22 mouse cellular contexts compared by ENCODE assay signal in the genomic region with DNA sequence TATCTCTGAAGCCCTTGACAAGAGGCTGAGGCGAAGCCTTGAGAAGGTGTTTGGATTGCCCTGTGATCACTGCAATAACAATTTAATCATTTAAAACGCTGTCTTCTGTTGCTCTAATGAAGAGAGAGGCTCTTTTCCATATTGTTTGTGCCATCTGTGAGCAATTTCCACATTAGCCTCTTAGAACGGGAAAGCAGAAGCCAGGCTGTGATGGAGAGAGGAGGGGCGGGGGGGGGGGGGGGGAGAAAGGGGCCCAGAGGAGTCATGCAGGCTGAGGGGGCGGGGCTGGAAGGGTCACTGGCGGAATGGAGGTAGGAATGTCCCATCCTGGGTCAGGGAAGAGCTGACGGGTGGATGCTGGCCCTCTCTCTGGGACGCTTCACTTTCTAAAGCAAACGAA.
A peak's percentile ranks its signal among the peaks of the same experiment; 100 is the strongest.
DNase-seq lines count a peak whose midpoint lies in the region; ATAC-seq and TF ChIP-seq lines count a peak whose summit lies in the region.
"Had no signal": no experiment of that assay in that cellular context is flagged by ENCODE, and none has a peak within 500 bp of the region (broad histone marks: within the 10 kb centered on the region; RNA-seq: fewer than 3 reads in every experiment).

No protein-coding gene starts in this region.

- peak overlapping the region; percentile 23; the same call in 1 of the 2 replicates for H3K27ac ChIP-seq in hindbrain, embryonic 13.5 days
- no peak overlapping the region for H3K27ac ChIP-seq in hindbrain, postnatal 0 days
- H3K27ac ChIP-seq in embryonic facial prominence, embryonic 10.5 days (replicated peaks): peak overlapping the region; percentile 66
- no peak overlapping the region for H3K27ac ChIP-seq in limb, embryonic 10.5 days
- no peak overlapping the region for H3K27ac ChIP-seq in intestine, embryonic 15.5 days
- H3K27ac ChIP-seq: forebrain, embryonic 15.5 days; liver, embryonic 14.5 days; lung, embryonic 15.5 days; midbrain, embryonic 10.5 days; stomach, embryonic 15.5 days had no signal

- 0 out of 2 replicates have a peak, but pooled peaks cover 4% of the 10 kb centered on the region for H3K27me3 ChIP-seq in hindbrain, embryonic 13.5 days
- no peaks in the 10 kb centered on the region for H3K27me3 ChIP-seq in hindbrain, postnatal 0 days (ENCODE audit: insufficient read depth, low read length)
- H3K27me3 ChIP-seq in embryonic facial prominence, embryonic 10.5 days (replicated peaks; ENCODE audit: low read depth, poor library complexity, severe bottlenecking): peaks cover 8% of the 10 kb centered on the region; the same call in 1 of the 2 replicates
- H3K27me3 ChIP-seq in limb, embryonic 10.5 days (ENCODE audit: low read depth, poor library complexity, severe bottlenecking): peaks cover 16% of the 10 kb centered on the region; the same call in 1 of the 2 replicates
- H3K27me3 ChIP-seq in intestine, embryonic 15.5 days (replicated peaks): no peaks in the 10 kb centered on the region
- H3K27me3 ChIP-seq: lung, embryonic 15.5 days; stomach, embryonic 15.5 days had no signal

- no peak overlapping the region for H3K4me2 ChIP-seq in hindbrain, embryonic 13.5 days
- H3K4me2 ChIP-seq in hindbrain, postnatal 0 days (ENCODE audit: low read depth, low read length): no peak overlapping the region
- H3K4me2 ChIP-seq in intestine, embryonic 15.5 days (replicated peaks): no peak overlapping the region
- H3K4me2 ChIP-seq: forebrain, embryonic 15.5 days; heart, embryonic 11.5 days; lung, embryonic 15.5 days; stomach, embryonic 15.5 days had no signal

- no peak overlapping the region for H3K4me3 ChIP-seq in hindbrain, embryonic 13.5 days
- no peak overlapping the region for H3K4me3 ChIP-seq in hindbrain, postnatal 0 days (ENCODE audit: low read length)
- H3K4me3 ChIP-seq in embryonic facial prominence, embryonic 10.5 days: no peak overlapping the region
- no peak overlapping the region for H3K4me3 ChIP-seq in limb, embryonic 10.5 days
- H3K4me3 ChIP-seq in intestine, embryonic 15.5 days (replicated peaks): no peak overlapping the region
- H3K4me3 ChIP-seq: erythroblast, embryonic 14.5 days; forebrain, embryonic 15.5 days; lung, embryonic 15.5 days; midbrain, embryonic 10.5 days; stomach, embryonic 15.5 days had no signal

- H3K36me3 ChIP-seq in hindbrain, embryonic 13.5 days: no peaks in the 10 kb centered on the region
- H3K36me3 ChIP-seq in hindbrain, postnatal 0 days (ENCODE audit: insufficient read depth, low read length): no peaks in the 10 kb centered on the region
- no peaks in the 10 kb centered on the region for H3K36me3 ChIP-seq in embryonic facial prominence, embryonic 10.5 days (replicated peaks)
- H3K36me3 ChIP-seq in limb, embryonic 10.5 days: no peaks in the 10 kb centered on the region
- no peaks in the 10 kb centered on the region for H3K36me3 ChIP-seq in intestine, embryonic 15.5 days
- H3K36me3 ChIP-seq: forebrain, embryonic 15.5 days; lung, embryonic 15.5 days; midbrain, embryonic 10.5 days; stomach, embryonic 15.5 days had no signal

- peaks cover 29% of the 10 kb centered on the region for H3K4me1 ChIP-seq in hindbrain, embryonic 13.5 days (replicated peaks)
- H3K4me1 ChIP-seq in hindbrain, postnatal 0 days (ENCODE audit: insufficient read depth, low read length): peaks cover 5% of the 10 kb centered on the region
- peaks cover 44% of the 10 kb centered on the region for H3K4me1 ChIP-seq in embryonic facial prominence, embryonic 10.5 days
- peaks cover 22% of the 10 kb centered on the region for H3K4me1 ChIP-seq in limb, embryonic 10.5 days
- peaks cover 4% of the 10 kb centered on the region for H3K4me1 ChIP-seq in intestine, embryonic 15.5 days (replicated peaks)
- H3K4me1 ChIP-seq: stomach, embryonic 15.5 days had no signal

- ATAC-seq in hindbrain, embryonic 13.5 days (ENCODE audit: low FRiP score): no peak
- ATAC-seq in hindbrain, postnatal 0 days: no peak
- ATAC-seq in intestine, embryonic 15.5 days: no peak
- ATAC-seq: forebrain, embryonic 15.5 days had no signal

- 33% methylated on average over 7 of the region's 9 CpGs for WGBS in hindbrain, embryonic 13.5 days
- 37% methylated on average over 8 of the region's 9 CpGs for WGBS in hindbrain, postnatal 0 days
- 19% methylated on average over 9 of the region's 9 CpGs for WGBS in embryonic facial prominence, embryonic 10.5 days
- 11% methylated on average over 9 of the region's 9 CpGs for WGBS in limb, embryonic 10.5 days
- 42% methylated on average over 8 of the region's 9 CpGs for WGBS in intestine, embryonic 15.5 days

- no peak for DNase-seq in hindbrain, postnatal 0 days (ENCODE audit: low spot score)
- DNase-seq in embryonic facial prominence, embryonic 10.5 days (ENCODE audit: low spot score): peak; percentile 74
- DNase-seq in limb, embryonic 10.5 days (ENCODE audit: low spot score): peak; percentile 43
- DNase-seq in retina, postnatal 1 day: peak; percentile 35
- DNase-seq in urinary bladder, postnatal 10 days (ENCODE audit: low spot score): no peak
- DNase-seq: adrenal gland, adult 2 months; cerebellum, adult 9-10 months; heart, postnatal 10 days; kidney, adult 9 months; kidney, postnatal 25 days; lung, postnatal 4 days; right cerebral cortex, postnatal 14 days; thymus, adult 18-20 months had no signal

- no peak for TF ChIP-seq CTCF in hindbrain, postnatal 0 days (IDR thresholded peaks at IDR 0.05; ENCODE audit: low read depth)

- H3K9me3 ChIP-seq in hindbrain, embryonic 13.5 days: no peaks in the 10 kb centered on the region
- H3K9me3 ChIP-seq in hindbrain, postnatal 0 days (ENCODE audit: low read length): no peaks in the 10 kb centered on the region
- H3K9me3 ChIP-seq in embryonic facial prominence, embryonic 10.5 days: no peaks in the 10 kb centered on the region
- H3K9me3 ChIP-seq in limb, embryonic 10.5 days (replicated peaks): no peaks in the 10 kb centered on the region
- H3K9me3 ChIP-seq in intestine, embryonic 15.5 days: no peaks in the 10 kb centered on the region
- H3K9me3 ChIP-seq: forebrain, embryonic 15.5 days; lung, embryonic 15.5 days; midbrain, embryonic 10.5 days; stomach, embryonic 15.5 days had no signal

- no peak overlapping the region for H3K9ac ChIP-seq in hindbrain, embryonic 13.5 days
- no peak overlapping the region for H3K9ac ChIP-seq in hindbrain, postnatal 0 days (replicated peaks; ENCODE audit: low read length)
- no peak overlapping the region for H3K9ac ChIP-seq in intestine, embryonic 15.5 days
- H3K9ac ChIP-seq: forebrain, embryonic 15.5 days; liver, embryonic 14.5 days; lung, embryonic 15.5 days; stomach, embryonic 15.5 days had no signal

Comparison
In these comparisons a context has a peak if more than half of its experiments do, and no peak if none do; other contexts are left out.
1. H3K27ac ChIP-seq: peak in hindbrain, embryonic 13.5 days (single experiment) and embryonic facial prominence, embryonic 10.5 days (single experiment); none in hindbrain, postnatal 0 days (single experiment), limb, embryonic 10.5 days (single experiment) and intestine, embryonic 15.5 days (single experiment).
2. DNase-seq: peak in embryonic facial prominence, embryonic 10.5 days (single experiment), limb, embryonic 10.5 days (single experiment) and retina, postnatal 1 day (single experiment); none in hindbrain, postnatal 0 days (single experiment) and urinary bladder, postnatal 10 days (single experiment).